Mouse (Mus musculus): ENCODE results near the gene Sos2. TPM values are rescaled to one million over a fixed set of nuclear protein-coding genes. Genes with fewer than 3 reads are reported as not detected.
A peak's percentile ranks its signal among the peaks of the same experiment; 100 is the strongest.
"Not testable (repeated sequence)": the region's sequence is repeated elsewhere in the genome, so short reads cannot be mapped to it uniquely, and the experiment has no call there.

Gene Sos2
- polyA plus RNA-seq, 1 experiment from 2014 or later, result 9.3 TPM

DNA sequence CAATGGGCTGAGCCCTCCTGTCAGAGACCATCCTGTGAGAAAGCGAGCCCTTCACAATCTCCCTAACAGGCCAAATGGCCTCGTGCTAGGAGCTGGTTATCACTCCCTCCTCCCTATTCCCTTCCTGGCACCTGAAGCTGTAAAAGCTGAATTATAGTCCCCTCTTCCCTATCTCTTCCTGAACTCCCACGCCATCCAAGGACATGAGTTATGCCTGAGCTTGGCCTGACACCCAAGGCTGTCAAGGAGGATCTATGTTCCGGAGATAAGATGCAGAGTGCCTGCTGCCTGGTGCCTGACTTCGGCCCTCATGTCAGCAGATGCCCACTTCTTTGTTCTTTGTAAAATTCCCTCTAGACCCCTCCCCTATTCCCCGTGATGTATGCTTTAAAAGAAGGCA is 120.6 kb downstream of the Sos2 start:
- H3K9ac ChIP-seq (ENCODE audit: low read length); H3K4me1 ChIP-seq (replicated peaks; ENCODE audit: control insufficient read depth, insufficient read depth, low read length); H3K36me3 ChIP-seq (ENCODE audit: control insufficient read depth, insufficient read depth, low read length); H3K4me2 ChIP-seq (ENCODE audit: low read depth, low read length); H3K27ac ChIP-seq (ENCODE audit: low read length); H3K27me3 ChIP-seq (ENCODE audit: control insufficient read depth, insufficient read depth, low read depth, low read length); H3K4me3 ChIP-seq (ENCODE audit: low read length); H3K9me3 ChIP-seq (ENCODE audit: control insufficient read depth, low read length); ATAC-seq (ENCODE audit: low read depth): not testable (repeated sequence)
- 74% methylated on average over 6 of the region's 6 CpGs for WGBS

- H3K4me3 ChIP-seq (ENCODE audit: low read length), result no peak overlapping the region
- no peaks in the 10 kb centered on the region for H3K9me3 ChIP-seq (ENCODE audit: control insufficient read depth, low read length)
- ATAC-seq (ENCODE audit: low read depth), result peak; percentile 57; the same call in 1 of the 2 replicates
- H3K36me3 ChIP-seq (ENCODE audit: control insufficient read depth, insufficient read depth, low read length), result no peaks in the 10 kb centered on the region
- H3K27ac ChIP-seq (ENCODE audit: low read length), result peak overlapping the region; percentile 46
- no peaks in the 10 kb centered on the region for H3K27me3 ChIP-seq (ENCODE audit: control insufficient read depth, insufficient read depth, low read depth, low read length)
- 54% methylated on average over 6 of the region's 6 CpGs for WGBS
- no peak overlapping the region for H3K4me2 ChIP-seq (ENCODE audit: low read depth, low read length)
- peaks cover 3% of the 10 kb centered on the region; the same call in 1 of the 2 replicates for H3K4me1 ChIP-seq (replicated peaks; ENCODE audit: control insufficient read depth, insufficient read depth, low read length)
- H3K9ac ChIP-seq (ENCODE audit: low read length), result peak overlapping the region; percentile 28; the same call in 1 of the 2 replicates
Measured at GRCm38 (mm10) chr12:69556221-69556861, 125.3 kb downstream of the Sos2 start.

DNA sequence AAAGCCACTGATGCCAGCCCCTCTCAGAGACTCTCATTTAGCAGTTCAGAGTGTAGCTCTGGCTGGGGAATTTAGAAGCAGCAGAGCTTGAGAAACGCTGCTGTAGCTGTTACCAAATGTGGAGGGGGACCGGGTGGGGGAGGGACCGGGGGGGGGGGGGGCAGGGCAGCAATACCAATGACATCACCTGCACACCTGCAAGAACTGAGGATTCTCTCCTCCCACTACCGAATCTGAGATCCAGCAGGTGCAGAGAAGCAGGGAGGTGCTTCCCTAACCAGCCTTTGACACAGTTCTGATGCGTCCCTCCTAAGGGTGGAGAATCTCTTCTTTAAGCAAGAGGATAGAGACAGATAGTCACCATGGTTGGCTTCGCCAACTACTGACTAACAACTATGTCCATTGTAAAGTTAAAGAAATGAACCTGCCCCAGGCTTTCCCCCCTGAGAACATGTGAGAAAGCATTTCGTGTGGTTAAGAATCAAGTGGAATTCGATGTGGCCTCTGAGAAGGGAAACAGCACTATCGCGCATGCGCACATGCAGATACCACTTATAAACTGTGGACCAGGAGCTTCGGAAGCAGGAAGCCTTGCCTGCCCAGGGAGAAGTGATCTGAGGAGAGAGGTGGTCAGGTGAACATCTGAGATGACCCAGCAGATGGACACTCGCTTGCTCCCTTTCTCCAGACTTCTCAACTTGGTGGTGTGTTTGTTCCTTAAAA is 136.0 kb downstream of the Sos2 start:
- H3K27ac ChIP-seq (ENCODE audit: low read length), result no peak overlapping the region
- no peak for ATAC-seq (ENCODE audit: low read depth)
- H3K4me2 ChIP-seq (ENCODE audit: low read depth, low read length), result no peak overlapping the region
- H3K36me3 ChIP-seq (ENCODE audit: control insufficient read depth, insufficient read depth, low read length), result no peaks in the 10 kb centered on the region
- H3K9ac ChIP-seq (ENCODE audit: low read length), result no peak overlapping the region
- WGBS, result 65% methylated on average over 12 of the region's 13 CpGs
- no peaks in the 10 kb centered on the region for H3K9me3 ChIP-seq (ENCODE audit: control insufficient read depth, low read length)
- no peaks in the 10 kb centered on the region for H3K27me3 ChIP-seq (ENCODE audit: control insufficient read depth, insufficient read depth, low read depth, low read length)
- no peak overlapping the region for H3K4me3 ChIP-seq (ENCODE audit: low read length)
- no peaks in the 10 kb centered on the region for H3K4me1 ChIP-seq (replicated peaks; ENCODE audit: control insufficient read depth, insufficient read depth, low read length)

- Histone ChIP-seq H3K9me3 (ENCODE audit: control insufficient read depth, low read length) (no peaks in the 10 kb centered on the region), H3K4me3 (ENCODE audit: low read length) (no peak overlapping the region), H3K4me2 (ENCODE audit: low read depth, low read length) (no peak overlapping the region), H3K27me3 (ENCODE audit: control insufficient read depth, insufficient read depth, low read depth, low read length) (no peaks in the 10 kb centered on the region), H3K4me1 (replicated peaks; ENCODE audit: control insufficient read depth, insufficient read depth, low read length) (no peaks in the 10 kb centered on the region), H3K36me3 (ENCODE audit: control insufficient read depth, insufficient read depth, low read length) (no peaks in the 10 kb centered on the region), H3K27ac (ENCODE audit: low read length) (no peak overlapping the region), H3K9ac (ENCODE audit: low read length) (no peak overlapping the region)
- WGBS, result 84% methylated on average over 6 of the region's 6 CpGs
- ATAC-seq (ENCODE audit: low read depth), result no peak
Measured at GRCm38 (mm10) chr12:69544994-69545393, 136.7 kb downstream of the Sos2 start.

GRCm38 (mm10) chr12:69544562-69544961 is 137.1 kb downstream of the Sos2 start:
- Histone ChIP-seq H3K27ac (ENCODE audit: low read length) (no peak overlapping the region), H3K9me3 (ENCODE audit: control insufficient read depth, low read length) (no peaks in the 10 kb centered on the region), H3K9ac (ENCODE audit: low read length) (no peak overlapping the region), H3K4me2 (ENCODE audit: low read depth, low read length) (no peak overlapping the region), H3K27me3 (ENCODE audit: control insufficient read depth, insufficient read depth, low read depth, low read length) (no peaks in the 10 kb centered on the region), H3K4me1 (replicated peaks; ENCODE audit: control insufficient read depth, insufficient read depth, low read length) (no peaks in the 10 kb centered on the region; the same call in 1 of the 2 replicates), H3K36me3 (ENCODE audit: control insufficient read depth, insufficient read depth, low read length) (no peaks in the 10 kb centered on the region), H3K4me3 (ENCODE audit: low read length) (no peak overlapping the region)
- ATAC-seq (ENCODE audit: low read depth), result no peak
- WGBS, result 45% methylated on average over 2 of the region's 2 CpGs

DNA sequence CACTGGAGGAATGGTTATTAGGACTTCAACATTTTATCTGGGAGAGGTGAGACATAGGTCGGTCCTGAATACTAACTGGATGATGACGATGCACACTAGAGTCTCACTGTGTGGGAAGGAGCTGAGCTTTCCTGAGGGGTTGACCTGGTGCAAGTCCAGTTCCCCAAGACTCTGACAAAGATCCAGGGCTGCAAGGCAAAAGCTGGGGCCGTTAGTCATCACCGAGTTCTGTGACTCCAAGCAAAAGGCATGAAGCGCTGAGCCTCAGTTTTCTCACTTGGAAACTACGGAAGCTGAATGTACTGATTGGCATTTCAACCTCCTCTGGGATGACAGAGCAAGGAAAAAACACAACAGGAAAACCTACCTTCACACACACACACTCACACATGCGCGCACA is 139.3 kb downstream of the Sos2 start:
- no peak for ATAC-seq (ENCODE audit: low read depth)
- Histone ChIP-seq H3K4me2 (ENCODE audit: low read depth, low read length) (no peak overlapping the region), H3K4me1 (replicated peaks; ENCODE audit: control insufficient read depth, insufficient read depth, low read length) (peaks cover 21% of the 10 kb centered on the region), H3K4me3 (ENCODE audit: low read length) (no peak overlapping the region), H3K9ac (ENCODE audit: low read length) (no peak overlapping the region), H3K36me3 (ENCODE audit: control insufficient read depth, insufficient read depth, low read length) (no peaks in the 10 kb centered on the region), H3K9me3 (ENCODE audit: control insufficient read depth, low read length) (no peaks in the 10 kb centered on the region), H3K27ac (ENCODE audit: low read length) (no peak overlapping the region), H3K27me3 (ENCODE audit: control insufficient read depth, insufficient read depth, low read depth, low read length) (no peaks in the 10 kb centered on the region)
- WGBS, result 92% methylated on average over 8 of the region's 8 CpGs

DNA sequence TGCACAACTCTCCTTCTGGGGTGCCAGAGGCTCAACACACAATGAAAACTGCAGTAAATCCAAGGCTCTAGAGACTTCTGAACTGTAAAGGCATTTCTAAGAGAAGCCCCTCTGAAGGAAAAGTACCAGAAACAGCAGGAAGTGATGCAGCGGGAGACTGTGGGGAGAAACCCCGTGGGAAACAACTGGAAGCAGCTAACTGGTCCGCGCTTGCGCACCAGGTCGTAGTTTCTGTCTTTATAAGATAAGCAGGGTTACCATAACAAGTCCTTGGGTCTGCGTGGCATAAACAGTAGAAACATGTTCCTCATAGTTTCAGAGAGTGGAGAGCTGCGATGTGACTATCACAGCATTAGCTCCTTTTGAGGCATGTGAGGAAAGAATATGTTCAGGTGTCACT is 140.0 kb downstream of the Sos2 start:
- no peaks in the 10 kb centered on the region for H3K27me3 ChIP-seq (ENCODE audit: control insufficient read depth, insufficient read depth, low read depth, low read length)
- H3K27ac ChIP-seq (ENCODE audit: low read length), result no peak overlapping the region
- no peaks in the 10 kb centered on the region for H3K36me3 ChIP-seq (ENCODE audit: control insufficient read depth, insufficient read depth, low read length)
- H3K4me3 ChIP-seq (ENCODE audit: low read length), result no peak overlapping the region
- no peaks in the 10 kb centered on the region for H3K9me3 ChIP-seq (ENCODE audit: control insufficient read depth, low read length)
- H3K4me2 ChIP-seq (ENCODE audit: low read depth, low read length), result no peak overlapping the region
- H3K9ac ChIP-seq (ENCODE audit: low read length), result no peak overlapping the region
- H3K4me1 ChIP-seq (replicated peaks; ENCODE audit: control insufficient read depth, insufficient read depth, low read length), result peaks cover 25% of the 10 kb centered on the region
- no peak for ATAC-seq (ENCODE audit: low read depth)
- 59% methylated on average over 8 of the region's 8 CpGs for WGBS

DNA sequence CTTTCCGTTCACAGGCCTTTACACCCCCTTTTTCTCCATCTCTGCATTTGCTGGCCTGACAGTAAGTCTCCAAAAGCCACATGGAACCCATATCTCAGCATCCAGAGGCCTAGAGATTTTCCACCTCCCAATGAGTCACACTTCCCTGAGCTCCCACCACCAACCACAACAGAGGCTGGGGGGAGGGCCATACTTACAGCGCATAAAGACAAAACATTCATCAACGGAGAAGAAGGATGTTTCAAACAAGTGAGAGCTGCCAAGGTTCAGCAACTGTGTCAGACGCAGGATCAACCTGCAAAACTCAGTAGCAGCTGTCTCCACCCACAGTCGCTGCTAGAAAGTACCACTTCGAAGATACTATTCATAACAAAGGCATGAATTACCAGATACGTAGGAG is 142.3 kb downstream of the Sos2 start:
- no peak overlapping the region for H3K4me2 ChIP-seq (ENCODE audit: low read depth, low read length)
- H3K4me1 ChIP-seq (replicated peaks; ENCODE audit: control insufficient read depth, insufficient read depth, low read length), result peaks cover 27% of the 10 kb centered on the region
- H3K27ac ChIP-seq (ENCODE audit: low read length), result peak overlapping the region; percentile 93; the same call in 1 of the 2 replicates
- no peak overlapping the region for H3K9ac ChIP-seq (ENCODE audit: low read length)
- ATAC-seq (ENCODE audit: low read depth), result no peak
- no peaks in the 10 kb centered on the region for H3K9me3 ChIP-seq (ENCODE audit: control insufficient read depth, low read length)
- H3K4me3 ChIP-seq (ENCODE audit: low read length), result no peak overlapping the region
- H3K27me3 ChIP-seq (ENCODE audit: control insufficient read depth, insufficient read depth, low read depth, low read length), result no peaks in the 10 kb centered on the region
- H3K36me3 ChIP-seq (ENCODE audit: control insufficient read depth, insufficient read depth, low read length), result no peaks in the 10 kb centered on the region
- WGBS, result 46% methylated on average over 7 of the region's 7 CpGs

DNA sequence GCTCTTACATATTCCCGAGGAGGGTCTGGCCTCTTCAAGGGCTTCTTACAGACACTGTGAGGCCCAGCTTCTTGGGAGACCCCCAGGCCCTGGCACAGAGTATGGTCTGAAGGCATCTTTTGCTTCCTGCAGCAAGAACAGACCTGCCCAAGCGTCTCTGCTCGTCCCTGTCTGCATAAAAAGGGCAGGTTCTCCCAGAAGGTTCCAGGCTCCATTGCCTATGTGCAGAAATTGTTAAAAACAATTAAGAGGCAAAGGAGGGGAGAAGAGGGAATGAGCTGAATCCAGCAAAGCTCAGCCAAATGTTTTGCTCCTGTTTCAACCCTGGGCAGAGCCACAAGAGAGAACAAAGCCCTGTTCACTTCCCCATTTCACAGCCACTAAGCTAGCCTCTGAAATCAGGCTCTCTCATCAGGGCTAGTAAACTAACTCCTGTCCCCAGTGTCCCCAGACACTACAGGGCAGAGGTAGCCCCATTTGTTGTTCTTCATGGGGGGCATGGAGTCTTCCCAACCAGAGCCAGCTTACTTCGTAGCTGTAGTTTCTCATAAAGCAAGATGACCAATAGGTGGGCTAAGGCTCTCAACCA is 143.2 kb downstream of the Sos2 start:
- H3K9ac ChIP-seq (ENCODE audit: low read length), result peak overlapping the region; percentile 57
- no peak for ATAC-seq (ENCODE audit: low read depth)
- H3K27ac ChIP-seq (ENCODE audit: low read length), result peak overlapping the region; percentile 93
- H3K36me3 ChIP-seq (ENCODE audit: control insufficient read depth, insufficient read depth, low read length), result no peaks in the 10 kb centered on the region
- no peak overlapping the region for H3K4me3 ChIP-seq (ENCODE audit: low read length)
- H3K27me3 ChIP-seq (ENCODE audit: control insufficient read depth, insufficient read depth, low read depth, low read length), result no peaks in the 10 kb centered on the region
- peak overlapping the region; percentile 55 for H3K4me2 ChIP-seq (ENCODE audit: low read depth, low read length)
- H3K4me1 ChIP-seq (replicated peaks; ENCODE audit: control insufficient read depth, insufficient read depth, low read length), result peaks cover 27% of the 10 kb centered on the region
- WGBS, result 46% methylated on average over 4 of the region's 4 CpGs
- H3K9me3 ChIP-seq (ENCODE audit: control insufficient read depth, low read length), result no peaks in the 10 kb centered on the region
